Mouse (Mus musculus) c-Kit-positive CD71-positive TER-119-positive erythroid progenitor cells, embryonic 14.5 days (primary cell): ENCODE measurements around the gene Dgkh.
A peak's percentile ranks its signal among the peaks of the same experiment; 100 is the strongest.

Source experiments
- DNase-seq: peaks from one replicate; pipeline ENCODE4 v3.0.0-alpha.2; 2013; ENCODE audit warnings: low spot score

The Dgkh gene

DNA sequence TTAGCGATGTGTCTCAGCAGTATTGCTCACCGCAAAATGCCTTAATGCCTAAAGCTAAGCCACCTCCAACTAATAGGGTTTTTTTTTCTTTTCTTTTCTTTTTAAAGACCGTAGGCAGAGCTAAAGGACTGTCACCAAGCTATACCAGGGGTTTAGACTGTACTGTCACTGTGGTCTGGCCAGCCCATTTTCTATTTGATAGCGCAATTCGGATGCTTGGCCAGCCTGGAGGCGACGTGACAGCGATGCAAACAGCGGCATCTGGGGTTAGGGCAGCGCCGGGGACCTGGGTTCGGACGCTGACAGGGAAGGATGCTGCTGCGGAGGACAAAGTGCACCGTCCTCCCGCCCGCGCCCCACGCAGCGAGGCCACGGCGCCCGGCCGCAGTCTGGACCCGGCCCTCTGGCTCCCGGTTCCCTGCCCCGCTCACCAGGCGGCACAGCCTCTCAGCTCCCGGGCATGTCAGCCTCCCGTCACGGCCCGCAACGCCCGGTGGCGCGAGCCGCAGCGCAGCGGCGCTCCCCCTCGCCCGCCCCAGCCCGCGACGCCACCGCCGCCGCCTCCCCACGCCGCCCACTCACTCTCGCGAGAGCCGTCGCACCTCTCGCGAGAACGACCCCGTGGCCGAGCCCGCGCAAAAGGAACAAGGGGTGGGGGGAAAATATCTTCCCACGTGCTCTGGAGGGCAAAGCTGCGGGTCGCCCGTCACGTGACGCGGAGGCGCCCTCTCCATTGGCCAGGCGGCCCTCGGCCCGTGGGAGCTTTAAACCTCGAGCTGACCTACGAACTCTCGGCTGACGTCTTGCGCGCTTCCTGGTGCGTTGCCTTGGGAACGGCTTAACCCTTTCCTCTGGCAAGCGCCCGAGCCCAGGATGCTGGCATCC, 196.1 kb downstream of the Dgkh start, which contains the start of gene Akap11:
Gene Akap11 (minus strand): TSS at position 528 of the 885 bp plus-strand sequence.
- peak; percentile 79 for DNase-seq

GRCm38 (mm10) chr14:78535366-78535765, 197.2 kb downstream of the Dgkh start:
- DNase-seq: no peak

DNA sequence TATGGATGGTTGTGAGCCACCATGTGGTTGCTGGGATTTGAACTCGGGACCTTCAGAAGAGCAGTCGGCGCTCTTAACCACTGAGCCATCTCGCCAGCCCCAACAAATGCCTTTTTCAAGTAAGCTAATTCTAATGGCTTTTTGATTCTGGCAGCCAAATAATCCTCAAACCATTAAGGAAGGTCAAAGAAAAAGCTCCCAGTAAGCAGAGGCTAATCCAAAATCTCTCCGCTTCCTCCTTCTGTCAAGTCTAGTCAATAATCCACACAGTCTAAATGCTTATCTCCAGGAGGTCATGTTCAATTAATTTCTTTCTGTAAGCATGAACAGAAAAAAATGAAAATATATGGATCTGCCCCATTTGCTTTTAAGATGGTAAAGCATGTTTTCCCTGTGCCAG, 197.9 kb downstream of the Dgkh start:
- DNase-seq: no peak

DNA sequence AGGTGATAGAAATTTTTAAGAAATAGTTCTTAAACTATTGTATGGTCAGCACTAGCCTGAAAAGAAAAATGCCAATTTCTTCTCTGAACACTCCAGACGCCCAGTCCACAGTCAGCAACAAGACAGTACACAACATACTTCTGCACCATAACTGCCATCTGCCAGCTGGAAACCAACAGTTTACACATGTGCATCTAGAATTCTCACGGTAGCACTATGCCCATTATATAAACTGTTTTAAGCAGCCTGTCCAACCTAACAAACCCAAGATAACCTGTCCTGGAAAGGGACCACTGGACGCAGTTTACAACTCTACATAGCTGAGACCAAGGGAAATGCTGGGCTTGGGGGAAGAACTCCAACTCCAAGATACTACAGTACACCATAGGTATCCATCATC, 198.9 kb downstream of the Dgkh start:
- DNase-seq: no peak

- DNase-seq: no peak
These were observed 200.2 kb downstream of the Dgkh start for GRCm38 (mm10) chr14:78532345-78532744.

- no peak for DNase-seq
These were observed 202.3 kb downstream of the Dgkh start for GRCm38 (mm10) chr14:78530256-78530655.

GRCm38 (mm10) chr14:78528461-78529425, 203.8 kb downstream of the Dgkh start:
- DNase-seq: no peak

GRCm38 (mm10) chr14:78526907-78527306, 205.7 kb downstream of the Dgkh start:
- no peak for DNase-seq

DNA sequence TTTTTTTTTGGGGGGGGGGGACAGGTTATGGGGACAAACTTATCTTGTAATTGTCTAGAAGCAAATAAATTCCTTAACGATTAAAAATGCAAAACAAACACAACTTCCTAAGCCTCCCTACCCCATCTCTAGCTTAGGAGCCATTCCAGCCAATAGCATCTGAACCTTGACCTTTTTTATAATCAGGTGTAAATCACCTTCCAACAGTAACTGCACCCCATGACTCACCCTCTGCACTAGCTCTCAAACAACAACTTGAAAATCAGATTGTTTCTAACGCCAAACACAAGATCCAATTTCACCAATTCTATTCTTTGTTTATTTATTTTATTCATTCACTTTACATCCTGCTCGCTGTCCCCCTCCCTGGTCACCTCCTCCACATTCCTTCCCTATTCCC, 206.1 kb downstream of the Dgkh start:
- no peak for DNase-seq

DNA sequence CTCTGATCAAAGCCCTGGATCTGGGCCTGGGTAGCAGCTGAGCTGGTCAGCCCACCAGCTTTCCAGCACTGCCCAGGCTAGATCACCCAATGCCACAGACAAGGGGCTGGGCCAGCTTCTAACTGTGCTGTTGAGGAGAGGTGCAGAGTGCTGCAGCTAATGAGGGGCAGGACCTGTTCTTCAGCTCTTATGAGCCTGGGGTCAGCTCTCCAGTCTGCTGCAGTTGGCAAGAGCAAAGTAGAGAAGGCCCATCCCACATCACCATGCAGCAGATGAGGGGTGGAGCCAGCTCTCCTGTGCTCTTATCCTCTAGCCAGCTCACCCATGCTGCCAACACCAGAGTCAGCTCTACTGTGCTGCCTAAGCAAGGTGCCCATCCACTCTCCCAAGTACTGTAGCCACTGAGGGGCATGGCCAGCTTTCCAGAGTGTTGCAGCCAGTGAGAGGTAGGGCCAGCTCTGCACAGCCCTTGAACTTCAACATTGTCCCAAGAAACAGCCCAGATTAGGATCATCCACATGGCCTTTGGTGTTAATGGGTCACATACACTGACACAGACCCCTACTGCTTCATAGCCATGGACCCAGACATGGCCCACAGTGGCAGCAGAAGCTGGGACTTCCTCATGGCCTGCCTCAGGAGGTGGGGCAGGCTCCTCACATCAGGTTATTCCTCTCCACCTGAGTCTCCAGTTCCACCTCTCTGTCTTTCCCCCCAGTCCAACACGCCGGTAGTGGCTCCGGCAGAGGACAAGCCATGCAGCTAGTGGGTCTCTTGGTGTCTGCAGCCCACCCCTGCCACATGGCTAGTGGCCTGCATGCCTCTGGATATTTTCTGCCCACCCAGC, 206.7 kb downstream of the Dgkh start:
- DNase-seq: no peak

DNA sequence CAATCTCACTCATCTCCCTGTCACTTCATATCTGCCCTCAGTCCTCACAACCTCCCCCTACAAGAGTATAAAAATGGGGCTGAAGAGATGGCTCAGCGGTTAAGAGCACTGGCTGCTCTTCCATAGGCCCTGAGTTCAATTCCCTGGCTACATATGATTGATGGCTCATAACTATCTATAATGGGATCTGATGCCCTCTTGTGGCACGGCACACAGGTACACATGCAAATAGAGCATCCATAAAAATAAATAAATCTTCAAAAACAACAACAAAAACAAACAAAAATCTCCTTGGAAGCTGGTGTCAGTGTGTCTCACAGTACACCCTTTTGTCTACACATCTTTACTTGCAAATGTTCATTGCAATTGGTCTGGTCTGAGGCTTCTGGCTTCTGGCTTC, 207.5 kb downstream of the Dgkh start:
- no peak for DNase-seq

GRCm38 (mm10) chr14:78510713-78511112, 221.9 kb downstream of the Dgkh start:
- DNase-seq: no peak

DNA sequence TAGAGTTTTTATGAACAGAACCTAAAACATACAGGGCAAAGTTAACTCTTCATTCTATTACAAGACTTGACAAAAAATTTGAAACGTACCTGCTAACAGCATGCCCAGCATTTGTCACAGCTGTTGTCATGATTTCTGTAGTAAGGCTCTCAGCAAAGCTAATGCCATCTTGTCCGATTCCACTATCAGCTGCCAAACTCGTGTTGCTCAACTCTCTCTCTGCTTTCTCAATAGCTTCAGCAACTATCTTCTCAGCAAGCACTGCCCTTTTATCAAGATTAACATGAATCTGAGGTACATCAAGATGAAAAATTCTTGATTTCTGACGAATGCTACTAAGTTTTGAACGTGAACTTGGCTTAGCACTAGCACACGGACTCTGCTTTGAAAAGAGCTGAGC, 222.8 kb downstream of the Dgkh start:
- DNase-seq: no peak
